Mouse (Mus musculus): ENCODE measurements around the gene Lgalsl. TPM values are rescaled to one million over a fixed set of nuclear protein-coding genes. Genes with fewer than 3 reads are reported as not detected.

The Lgalsl gene
- polyA plus RNA-seq, 1 experiment from 2014 or later: 38.8 TPM

DNA sequence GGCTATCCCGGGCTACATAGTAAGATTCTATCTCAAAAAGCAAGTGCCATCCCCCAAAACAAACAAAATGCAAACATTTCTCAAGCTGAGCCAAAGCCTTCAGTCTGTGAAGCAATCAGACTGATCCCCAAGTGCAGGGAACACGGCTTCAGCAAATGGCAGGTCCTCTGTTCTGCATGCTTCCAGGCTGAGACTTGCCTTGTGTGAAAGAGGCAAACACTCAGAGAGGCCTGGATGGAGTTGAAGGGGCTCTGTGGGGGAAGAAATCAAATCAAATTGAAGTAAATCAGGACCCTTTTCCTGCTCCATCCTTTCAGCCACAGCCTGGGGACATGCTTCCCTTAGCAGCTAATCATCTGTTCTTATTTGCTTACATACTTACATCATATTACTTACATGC lies 35.4 kb downstream of the Lgalsl start:
- H3K4me1 ChIP-seq (ENCODE audit: control insufficient read depth, insufficient read depth, low read length): no peaks in the 10 kb centered on the region
- H3K4me2 ChIP-seq (ENCODE audit: low read depth, low read length): no peak overlapping the region
- 68% methylated on average over 2 of the region's 2 CpGs for WGBS
- H3K27me3 ChIP-seq (ENCODE audit: control insufficient read depth, insufficient read depth, low read length): no peaks in the 10 kb centered on the region
- no peaks in the 10 kb centered on the region for H3K9me3 ChIP-seq (replicated peaks; ENCODE audit: control insufficient read depth, low read length)
- no peaks in the 10 kb centered on the region for H3K36me3 ChIP-seq (replicated peaks; ENCODE audit: control insufficient read depth, insufficient read depth, low read depth, low read length)
- no peak overlapping the region for H3K27ac ChIP-seq (replicated peaks; ENCODE audit: low read depth, low read length)
- DNase-seq (ENCODE audit: low spot score): no peak
- no peak overlapping the region for H3K4me3 ChIP-seq (ENCODE audit: low read depth, low read length)
- no peak overlapping the region for H3K9ac ChIP-seq (replicated peaks; ENCODE audit: low read length)
- ATAC-seq (replicated peaks; ENCODE audit: insufficient number of reproducible peaks, low FRiP score, low TSS enrichment, low read depth): no peak

DNA sequence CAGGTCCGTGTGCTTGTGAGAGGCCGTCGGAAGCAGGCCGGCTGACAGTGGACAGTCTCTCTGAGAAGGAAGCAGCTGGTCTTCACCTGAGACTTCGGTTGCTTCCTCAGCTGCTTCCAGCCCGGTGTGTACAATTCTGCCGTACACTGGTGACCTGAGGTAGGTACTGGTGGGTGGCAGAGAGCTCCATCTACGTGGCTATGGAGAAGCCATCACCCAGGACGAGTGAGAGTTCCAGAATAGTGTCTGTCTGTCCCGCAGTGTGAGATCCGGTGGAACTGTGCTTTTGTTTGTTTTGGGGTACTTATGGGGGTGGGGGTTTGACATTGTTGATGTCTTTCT lies 36.0 kb downstream of the Lgalsl start:
- Histone ChIP-seq H3K4me2 (ENCODE audit: low read depth, low read length) (no peak overlapping the region), H3K4me1 (ENCODE audit: control insufficient read depth, insufficient read depth, low read length) (no peaks in the 10 kb centered on the region), H3K36me3 (replicated peaks; ENCODE audit: control insufficient read depth, insufficient read depth, low read depth, low read length) (no peaks in the 10 kb centered on the region), H3K9ac (replicated peaks; ENCODE audit: low read length) (no peak overlapping the region), H3K27ac (replicated peaks; ENCODE audit: low read depth, low read length) (no peak overlapping the region), H3K27me3 (ENCODE audit: control insufficient read depth, insufficient read depth, low read length) (no peaks in the 10 kb centered on the region), H3K4me3 (ENCODE audit: low read depth, low read length) (no peak overlapping the region), H3K9me3 (replicated peaks; ENCODE audit: control insufficient read depth, low read length) (no peaks in the 10 kb centered on the region)
- 50% methylated on average over 11 of the region's 11 CpGs for WGBS
- peak; percentile 71; the same call in 1 of the 2 replicates for ATAC-seq (replicated peaks; ENCODE audit: insufficient number of reproducible peaks, low FRiP score, low TSS enrichment, low read depth)
- DNase-seq (ENCODE audit: low spot score): no peak

DNA sequence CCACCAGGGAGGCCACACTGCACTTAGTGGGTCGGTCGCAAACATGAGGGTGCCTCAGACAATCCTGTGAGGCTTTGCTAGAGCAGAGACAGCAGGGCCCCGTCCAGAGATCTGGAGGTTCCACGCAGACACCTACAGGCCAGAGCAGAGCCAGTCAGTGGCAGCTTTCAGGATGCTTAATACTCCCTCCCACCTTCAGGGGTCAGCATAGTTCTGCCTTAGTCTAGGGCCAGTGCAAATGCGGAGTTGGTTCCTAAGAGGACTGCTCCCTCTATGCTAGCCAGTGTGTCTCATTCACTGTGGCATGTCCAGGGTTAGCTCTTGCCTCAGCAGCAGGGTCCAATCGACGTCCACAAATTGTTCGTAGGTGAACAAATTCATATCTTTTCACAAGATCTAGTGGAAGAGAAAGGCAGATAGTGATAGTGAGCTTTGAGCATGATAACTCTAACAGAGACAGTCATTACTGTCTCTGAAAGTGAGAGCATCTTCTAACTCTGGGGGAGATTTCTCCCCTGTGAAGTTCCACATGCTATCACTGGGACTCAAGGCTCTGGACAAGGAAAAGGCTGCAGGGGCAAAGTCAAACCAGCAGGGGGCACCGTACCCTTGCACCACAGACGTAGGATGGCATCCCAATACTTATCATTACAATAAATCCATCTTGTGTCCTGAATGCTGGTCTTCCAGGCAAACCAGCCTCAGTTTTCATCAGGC lies 36.5 kb downstream of the Lgalsl start:
- DNase-seq (ENCODE audit: low spot score) (peak; percentile 90), ATAC-seq (replicated peaks; ENCODE audit: insufficient number of reproducible peaks, low FRiP score, low TSS enrichment, low read depth) (peak; percentile 87)
- H3K9me3 ChIP-seq (replicated peaks; ENCODE audit: control insufficient read depth, low read length): no peaks in the 10 kb centered on the region
- no peak overlapping the region for H3K27ac ChIP-seq (replicated peaks; ENCODE audit: low read depth, low read length)
- H3K4me3 ChIP-seq (ENCODE audit: low read depth, low read length): no peak overlapping the region
- 26% methylated on average over 10 of the region's 10 CpGs for WGBS
- no peaks in the 10 kb centered on the region for H3K36me3 ChIP-seq (replicated peaks; ENCODE audit: control insufficient read depth, insufficient read depth, low read depth, low read length)
- no peak overlapping the region for H3K4me2 ChIP-seq (ENCODE audit: low read depth, low read length)
- H3K4me1 ChIP-seq (ENCODE audit: control insufficient read depth, insufficient read depth, low read length): no peaks in the 10 kb centered on the region
- no peak overlapping the region for H3K9ac ChIP-seq (replicated peaks; ENCODE audit: low read length)
- no peaks in the 10 kb centered on the region for H3K27me3 ChIP-seq (ENCODE audit: control insufficient read depth, insufficient read depth, low read length)

DNA sequence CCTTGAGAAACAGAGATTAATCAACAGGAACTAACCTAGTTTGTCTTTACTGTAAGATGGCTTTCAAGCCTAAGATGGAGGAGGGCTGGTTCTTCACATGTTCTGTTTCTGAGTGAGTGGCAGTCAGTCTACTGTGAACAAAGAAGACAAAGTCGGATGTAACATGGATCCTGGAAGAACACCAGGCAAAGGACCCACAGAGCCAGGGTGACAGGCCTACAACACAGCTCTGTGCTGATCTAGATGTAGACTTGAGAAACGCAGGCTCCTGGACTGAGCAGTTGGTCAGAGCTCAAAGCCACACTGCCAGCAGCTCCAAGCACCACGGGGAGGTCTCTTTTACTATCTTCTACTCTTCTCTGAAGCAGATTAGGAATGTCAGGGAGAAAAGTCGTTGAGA lies 37.2 kb downstream of the Lgalsl start:
- H3K4me1 ChIP-seq (ENCODE audit: control insufficient read depth, insufficient read depth, low read length): no peaks in the 10 kb centered on the region
- H3K36me3 ChIP-seq (replicated peaks; ENCODE audit: control insufficient read depth, insufficient read depth, low read depth, low read length): no peaks in the 10 kb centered on the region
- H3K27ac ChIP-seq (replicated peaks; ENCODE audit: low read depth, low read length): no peak overlapping the region
- H3K9me3 ChIP-seq (replicated peaks; ENCODE audit: control insufficient read depth, low read length): no peaks in the 10 kb centered on the region
- H3K9ac ChIP-seq (replicated peaks; ENCODE audit: low read length): no peak overlapping the region
- no peak overlapping the region for H3K4me3 ChIP-seq (ENCODE audit: low read depth, low read length)
- no peak for ATAC-seq (replicated peaks; ENCODE audit: insufficient number of reproducible peaks, low FRiP score, low TSS enrichment, low read depth)
- H3K27me3 ChIP-seq (ENCODE audit: control insufficient read depth, insufficient read depth, low read length): no peaks in the 10 kb centered on the region
- WGBS: 59% methylated on average over 4 of the region's 4 CpGs
- no peak overlapping the region for H3K4me2 ChIP-seq (ENCODE audit: low read depth, low read length)
- no peak for DNase-seq (ENCODE audit: low spot score)

GRCm38 (mm10) chr11:20792667-20793066 lies 38.2 kb downstream of the Lgalsl start:
- Histone ChIP-seq H3K4me3 (ENCODE audit: low read depth, low read length) (no peak overlapping the region), H3K9me3 (replicated peaks; ENCODE audit: control insufficient read depth, low read length) (no peaks in the 10 kb centered on the region), H3K36me3 (replicated peaks; ENCODE audit: control insufficient read depth, insufficient read depth, low read depth, low read length) (no peaks in the 10 kb centered on the region), H3K4me2 (ENCODE audit: low read depth, low read length) (no peak overlapping the region), H3K27ac (replicated peaks; ENCODE audit: low read depth, low read length) (no peak overlapping the region), H3K9ac (replicated peaks; ENCODE audit: low read length) (no peak overlapping the region), H3K4me1 (ENCODE audit: control insufficient read depth, insufficient read depth, low read length) (no peaks in the 10 kb centered on the region), H3K27me3 (ENCODE audit: control insufficient read depth, insufficient read depth, low read length) (no peaks in the 10 kb centered on the region)
- WGBS: 84% methylated on average over 3 of the region's 3 CpGs
- DNase-seq (ENCODE audit: low spot score) (no peak), ATAC-seq (replicated peaks; ENCODE audit: insufficient number of reproducible peaks, low FRiP score, low TSS enrichment, low read depth) (no peak)

DNA sequence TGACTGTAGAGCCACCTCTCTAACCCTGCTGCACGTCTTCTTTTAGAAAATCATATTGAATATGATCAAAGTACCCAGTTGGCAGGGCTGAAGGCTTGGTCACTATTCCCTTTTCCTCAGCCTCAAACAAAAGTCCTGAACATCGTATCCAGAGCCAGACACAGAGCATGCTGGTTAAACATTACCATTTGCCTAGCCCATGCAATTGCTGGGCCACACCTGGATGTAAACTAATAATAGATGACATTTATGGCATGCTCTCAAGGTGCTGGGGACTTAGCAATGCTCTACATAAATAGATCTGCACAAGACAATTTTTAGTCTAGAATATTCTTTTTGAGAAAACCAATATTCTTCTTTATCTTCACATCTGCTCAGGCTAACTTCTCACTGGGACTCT lies 39.5 kb downstream of the Lgalsl start:
- ATAC-seq (replicated peaks; ENCODE audit: insufficient number of reproducible peaks, low FRiP score, low TSS enrichment, low read depth): no peak
- no peaks in the 10 kb centered on the region for H3K4me1 ChIP-seq (ENCODE audit: control insufficient read depth, insufficient read depth, low read length)
- H3K9me3 ChIP-seq (replicated peaks; ENCODE audit: control insufficient read depth, low read length): no peaks in the 10 kb centered on the region
- 84% methylated on average over 2 of the region's 2 CpGs for WGBS
- H3K27ac ChIP-seq (replicated peaks; ENCODE audit: low read depth, low read length): no peak overlapping the region
- H3K36me3 ChIP-seq (replicated peaks; ENCODE audit: control insufficient read depth, insufficient read depth, low read depth, low read length): no peaks in the 10 kb centered on the region
- DNase-seq (ENCODE audit: low spot score): no peak
- no peaks in the 10 kb centered on the region for H3K27me3 ChIP-seq (ENCODE audit: control insufficient read depth, insufficient read depth, low read length)
- no peak overlapping the region for H3K9ac ChIP-seq (replicated peaks; ENCODE audit: low read length)
- H3K4me3 ChIP-seq (ENCODE audit: low read depth, low read length): no peak overlapping the region
- H3K4me2 ChIP-seq (ENCODE audit: low read depth, low read length): no peak overlapping the region

DNA sequence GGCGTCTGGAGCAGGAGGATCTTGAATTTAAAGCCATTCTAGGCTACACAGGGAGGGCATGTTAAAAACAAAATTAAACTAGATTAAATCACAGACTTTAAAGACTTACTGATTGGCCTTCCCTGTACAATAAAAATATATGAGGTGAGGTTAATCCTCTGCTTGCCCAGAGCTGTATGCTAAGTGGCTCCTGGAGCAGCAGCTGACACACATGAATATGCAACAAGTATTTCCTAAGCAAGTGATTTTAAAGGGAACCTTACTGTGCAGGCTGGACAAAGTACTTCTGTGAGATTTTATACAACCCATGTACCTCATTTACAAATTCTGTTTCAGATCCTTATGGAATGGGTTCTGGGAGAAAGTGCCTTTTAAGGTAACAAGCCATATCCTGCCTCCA lies 41.8 kb downstream of the Lgalsl start:
- 78% methylated on average over 1 of the region's 1 CpGs for WGBS
- H3K9ac ChIP-seq (replicated peaks; ENCODE audit: low read length): no peak overlapping the region
- no peaks in the 10 kb centered on the region for H3K9me3 ChIP-seq (replicated peaks; ENCODE audit: control insufficient read depth, low read length)
- H3K4me3 ChIP-seq (ENCODE audit: low read depth, low read length): no peak overlapping the region
- no peak for DNase-seq (ENCODE audit: low spot score)
- no peak for ATAC-seq (replicated peaks; ENCODE audit: insufficient number of reproducible peaks, low FRiP score, low TSS enrichment, low read depth)
- H3K27ac ChIP-seq (replicated peaks; ENCODE audit: low read depth, low read length): no peak overlapping the region
- H3K27me3 ChIP-seq (ENCODE audit: control insufficient read depth, insufficient read depth, low read length): no peaks in the 10 kb centered on the region
- H3K36me3 ChIP-seq (replicated peaks; ENCODE audit: control insufficient read depth, insufficient read depth, low read depth, low read length): no peaks in the 10 kb centered on the region
- H3K4me2 ChIP-seq (ENCODE audit: low read depth, low read length): no peak overlapping the region
- no peaks in the 10 kb centered on the region for H3K4me1 ChIP-seq (ENCODE audit: control insufficient read depth, insufficient read depth, low read length)

DNA sequence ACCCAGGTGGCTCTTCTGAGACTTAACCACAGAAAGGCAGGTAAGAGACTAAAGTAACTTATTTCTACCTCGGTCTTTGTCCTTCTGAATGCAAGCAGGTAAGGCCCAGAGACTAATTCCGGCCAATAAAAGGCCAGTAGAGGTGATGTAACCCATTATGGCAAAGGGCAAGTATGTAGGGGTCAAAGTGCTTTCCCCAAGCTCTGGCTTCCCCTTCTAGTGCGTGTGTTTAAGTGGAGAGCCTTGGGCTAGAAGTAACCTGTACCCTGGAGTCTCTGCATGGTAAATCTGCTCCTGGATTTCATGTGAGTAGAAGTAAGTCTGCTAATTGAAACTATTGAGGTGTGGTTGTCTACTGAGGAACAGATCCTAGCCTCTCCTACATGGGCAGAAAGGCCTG lies 42.8 kb downstream of the Lgalsl start:
- H3K9me3 ChIP-seq (replicated peaks; ENCODE audit: control insufficient read depth, low read length): no peaks in the 10 kb centered on the region
- WGBS: 62% methylated on average over 3 of the region's 3 CpGs
- DNase-seq (ENCODE audit: low spot score) (no peak), ATAC-seq (replicated peaks; ENCODE audit: insufficient number of reproducible peaks, low FRiP score, low TSS enrichment, low read depth) (no peak)
- H3K27ac ChIP-seq (replicated peaks; ENCODE audit: low read depth, low read length): no peak overlapping the region
- H3K4me1 ChIP-seq (ENCODE audit: control insufficient read depth, insufficient read depth, low read length): no peaks in the 10 kb centered on the region
- H3K36me3 ChIP-seq (replicated peaks; ENCODE audit: control insufficient read depth, insufficient read depth, low read depth, low read length): no peaks in the 10 kb centered on the region
- no peak overlapping the region for H3K4me2 ChIP-seq (ENCODE audit: low read depth, low read length)
- no peak overlapping the region for H3K9ac ChIP-seq (replicated peaks; ENCODE audit: low read length)
- H3K4me3 ChIP-seq (ENCODE audit: low read depth, low read length): no peak overlapping the region
- no peaks in the 10 kb centered on the region for H3K27me3 ChIP-seq (ENCODE audit: control insufficient read depth, insufficient read depth, low read length)

Data from embryonic facial prominence, embryonic 11.5 days (tissue).